Mouse (Mus musculus) lung, postnatal 36 days (tissue): ENCODE measurements around the gene Itgb3.

Experiments used
- DNase-seq: peaks from one replicate; pipeline ENCODE4 v3.0.0; 2022; ENCODE audit warnings: mixed read lengths

The Itgb3 gene

GRCm38 (mm10) chr11:104622040-104622962 is 14.5 kb downstream of the Itgb3 start:
- DNase-seq = no peak

DNA sequence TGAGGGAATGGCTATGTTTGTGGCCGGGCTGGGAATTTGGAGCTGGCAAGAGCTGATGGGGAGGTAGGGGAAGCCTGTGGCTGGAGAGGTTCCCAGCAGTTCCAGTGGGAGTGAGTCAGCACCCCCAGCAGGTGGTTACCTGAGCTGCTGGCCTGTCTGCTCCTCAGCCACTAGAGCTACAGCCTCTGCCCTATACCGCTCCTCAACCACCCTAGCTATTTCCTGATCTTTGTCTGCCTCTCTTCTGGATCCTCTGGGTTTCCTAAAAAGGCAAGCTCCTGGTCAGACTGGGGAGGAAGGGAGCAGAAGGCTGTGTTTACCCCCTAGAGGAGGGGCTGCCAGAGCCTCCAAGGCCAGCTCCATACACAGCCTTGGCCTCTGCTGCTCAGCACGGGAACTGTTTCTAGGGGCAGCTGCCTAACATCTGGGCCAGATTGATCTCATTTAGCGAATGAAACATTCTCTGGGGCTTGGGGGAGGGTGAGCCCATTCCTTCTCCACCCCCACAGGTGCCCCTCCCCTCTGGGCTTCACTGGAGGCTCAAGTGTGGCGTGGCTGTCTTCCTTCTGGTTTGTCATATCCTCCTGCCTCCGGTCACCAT is 17.1 kb downstream of the Itgb3 start:
- peak; percentile 33 for DNase-seq

DNA sequence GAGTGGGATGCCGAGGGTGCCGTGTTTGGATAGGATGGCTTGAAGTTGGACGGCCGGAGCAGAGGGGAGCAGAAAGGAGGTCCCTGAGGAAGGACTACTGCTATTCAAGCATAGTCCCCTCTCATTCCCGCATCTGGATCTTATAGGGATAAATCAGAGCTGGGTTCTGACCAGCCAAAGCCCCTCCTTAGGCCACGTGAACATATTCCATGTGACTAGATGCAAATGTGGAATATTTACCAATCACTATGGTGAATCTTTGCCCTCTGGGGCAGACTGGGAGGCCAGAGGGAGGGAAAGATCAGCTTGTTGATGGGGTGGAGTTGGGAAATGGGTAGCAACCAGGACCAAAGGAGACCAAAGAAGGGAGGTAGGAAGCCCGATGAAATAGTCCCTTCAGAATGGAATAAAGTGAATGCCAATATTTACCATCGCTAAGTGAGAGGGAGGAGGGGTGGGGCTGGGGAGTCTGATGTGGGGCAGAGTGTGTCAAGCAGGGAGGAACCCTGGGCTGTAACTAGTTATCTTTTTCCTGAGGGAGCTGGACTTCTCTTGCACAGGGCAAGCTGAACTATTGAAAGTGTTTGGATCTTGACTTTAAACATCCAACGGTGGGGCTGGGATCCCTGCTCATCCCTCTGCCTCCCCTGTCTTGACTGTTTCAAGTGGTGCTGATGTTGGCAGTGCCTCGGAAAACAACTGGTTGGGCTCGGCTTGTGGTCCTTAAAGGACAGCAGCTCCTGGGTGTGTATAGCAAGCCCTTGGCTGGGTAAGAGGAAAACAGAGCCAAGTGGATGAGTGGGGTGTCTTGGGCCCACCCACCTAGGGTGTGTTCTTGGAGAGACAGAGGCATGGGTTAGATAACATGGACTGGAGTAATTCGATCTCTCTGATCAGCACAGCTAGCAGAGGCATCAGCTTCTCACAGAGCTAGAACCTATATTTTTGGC is 17.9 kb downstream of the Itgb3 start:
- peak; percentile 62 for DNase-seq

DNA sequence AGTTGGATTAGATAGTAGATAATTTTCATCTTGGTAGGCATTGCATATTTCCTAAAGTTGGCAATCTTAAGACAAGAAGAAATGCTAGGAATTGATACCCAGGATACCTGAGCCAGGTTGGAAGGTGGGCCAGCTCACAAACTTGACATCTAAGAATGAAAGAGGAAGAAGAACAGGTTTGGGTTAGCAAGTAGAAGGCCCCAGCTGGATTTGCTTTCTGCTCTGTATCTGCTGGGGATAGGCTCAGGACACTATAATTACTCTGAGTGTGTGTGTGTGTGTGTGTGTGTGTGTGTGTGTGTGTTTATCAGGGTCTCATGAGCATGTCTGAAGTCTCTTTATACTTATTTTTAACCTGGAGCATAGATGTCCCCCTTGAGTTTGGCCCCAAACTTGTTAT is 18.8 kb downstream of the Itgb3 start:
- DNase-seq = no peak

DNA sequence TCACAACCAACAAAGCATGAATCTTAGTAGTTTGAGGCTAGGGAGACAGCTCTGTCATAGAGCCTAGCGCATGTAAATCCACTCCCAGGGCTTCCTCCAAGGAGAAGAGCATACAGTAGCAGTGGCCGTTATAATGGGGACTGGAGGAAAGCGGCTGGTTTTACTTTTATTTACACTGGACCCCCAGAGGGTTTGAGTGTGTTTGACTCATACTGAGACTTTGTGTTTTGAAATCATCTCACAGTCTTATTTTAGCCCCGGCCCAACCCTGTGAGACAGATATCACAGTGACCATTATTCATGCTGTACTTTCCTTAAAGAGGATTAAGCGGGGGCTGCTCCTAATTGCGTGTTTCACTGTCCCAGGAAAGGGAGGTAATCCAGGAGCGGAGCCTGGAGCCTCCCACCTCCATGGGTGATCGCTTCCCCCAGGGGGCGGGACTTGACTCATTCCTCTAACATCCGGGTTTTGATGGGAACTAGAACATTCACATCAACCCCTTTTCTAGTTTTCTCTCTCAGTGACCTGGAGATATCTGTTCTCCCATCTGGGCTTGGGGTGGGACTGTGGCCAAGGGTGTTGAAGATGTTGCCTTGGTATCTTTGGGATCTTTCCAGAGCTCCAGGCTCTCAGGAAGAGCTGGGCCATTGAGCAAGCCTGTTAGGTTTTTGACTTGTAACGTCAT is 20.0 kb downstream of the Itgb3 start:
- DNase-seq = peak; percentile 11

- no peak for DNase-seq
Observed at GRCm38 (mm10) chr11:104628566-104628965, 20.8 kb downstream of the Itgb3 start.

DNA sequence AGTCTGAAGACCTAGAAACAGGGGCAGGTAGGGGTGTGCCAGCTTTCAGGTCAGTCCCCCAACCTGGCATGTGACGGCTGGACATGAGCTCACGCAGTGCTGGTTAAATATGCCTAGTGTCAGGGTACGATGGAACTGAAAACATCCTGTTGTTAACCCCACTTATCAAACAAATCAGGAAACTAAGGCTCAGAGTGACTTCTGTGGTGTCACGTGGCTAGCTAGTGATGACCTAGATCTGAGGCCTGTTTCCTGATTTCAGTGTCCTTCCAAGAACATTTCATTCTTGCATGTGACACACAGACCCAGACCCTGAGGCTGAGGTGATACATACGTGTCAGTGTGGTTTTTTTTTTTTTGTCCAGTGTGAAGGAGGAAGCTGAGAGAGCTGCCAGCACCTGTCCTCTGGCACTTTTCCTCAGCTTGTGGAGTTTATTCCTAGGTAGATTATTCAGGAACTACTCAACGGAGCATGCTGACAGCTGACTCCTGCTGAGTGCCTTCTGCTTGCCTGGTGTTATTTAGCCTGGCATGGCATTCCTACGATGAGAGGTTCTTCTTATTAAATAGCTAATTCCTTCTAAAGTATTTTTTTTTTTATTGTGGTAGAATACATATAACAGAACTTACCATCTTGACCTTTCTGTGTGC is 22.5 kb downstream of the Itgb3 start:
- DNase-seq = peak; percentile 44

GRCm38 (mm10) chr11:104631306-104631705 is 23.5 kb downstream of the Itgb3 start:
- DNase-seq = peak; percentile 15

DNA sequence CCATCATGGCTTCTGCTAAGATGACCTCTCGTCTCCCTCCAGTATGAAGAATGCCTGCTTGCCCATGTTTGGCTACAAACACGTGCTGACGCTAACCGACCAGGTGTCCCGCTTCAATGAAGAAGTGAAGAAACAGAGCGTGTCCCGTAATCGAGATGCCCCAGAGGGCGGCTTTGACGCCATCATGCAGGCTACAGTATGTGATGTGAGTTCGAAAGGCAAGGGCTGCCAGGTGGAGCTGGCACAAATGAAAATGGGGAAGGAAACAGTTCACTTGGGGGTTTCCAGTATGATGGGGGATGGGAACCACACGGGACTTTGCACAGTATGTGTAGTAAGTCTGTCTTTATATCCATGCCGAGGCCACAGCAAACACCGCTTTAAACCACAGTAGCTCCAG is 29.2 kb downstream of the Itgb3 start:
- peak; percentile 47 for DNase-seq

- no peak for DNase-seq
Observed at GRCm38 (mm10) chr11:104638006-104638405, 30.2 kb downstream of the Itgb3 start.

DNA sequence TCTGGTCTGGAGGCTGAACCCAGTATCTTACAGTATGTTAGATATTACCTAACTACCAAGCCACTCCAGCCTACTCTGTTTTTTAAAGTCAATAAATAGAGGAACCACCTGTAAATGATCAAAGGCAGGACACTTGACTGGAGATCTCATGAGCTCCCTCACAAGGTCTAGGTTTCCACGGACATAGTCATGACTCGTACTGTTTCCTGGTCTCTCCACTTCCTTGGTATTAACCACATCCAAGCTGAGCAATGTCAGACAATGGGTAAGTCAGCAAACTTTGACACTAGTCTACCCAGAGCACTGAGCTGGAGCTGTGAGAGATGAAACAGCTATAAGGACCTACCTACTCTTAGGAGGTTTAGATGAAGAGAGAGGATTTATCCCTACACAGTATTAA is 31.1 kb downstream of the Itgb3 start:
- DNase-seq = no peak

- no peak for DNase-seq
Observed at GRCm38 (mm10) chr11:104639634-104640033, 31.8 kb downstream of the Itgb3 start.

DNA sequence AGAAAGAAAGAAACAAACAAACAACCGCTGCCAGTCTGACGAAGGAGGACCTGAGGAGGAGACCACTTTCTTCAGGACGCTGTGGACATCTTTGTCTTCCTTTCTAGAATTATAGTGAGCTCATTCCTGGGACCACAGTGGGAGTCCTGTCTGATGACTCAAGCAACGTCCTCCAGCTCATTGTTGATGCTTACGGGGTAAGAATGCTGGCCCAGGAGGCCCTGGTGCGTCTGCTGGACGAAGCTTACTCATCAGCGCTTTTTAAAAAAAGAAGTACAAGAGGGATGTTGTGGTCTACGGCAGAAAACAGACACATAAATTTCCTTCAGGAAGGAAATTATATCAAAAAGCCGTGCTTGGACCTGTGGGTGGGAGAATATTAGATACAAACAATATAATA is 33.1 kb downstream of the Itgb3 start:
- no peak for DNase-seq

DNA sequence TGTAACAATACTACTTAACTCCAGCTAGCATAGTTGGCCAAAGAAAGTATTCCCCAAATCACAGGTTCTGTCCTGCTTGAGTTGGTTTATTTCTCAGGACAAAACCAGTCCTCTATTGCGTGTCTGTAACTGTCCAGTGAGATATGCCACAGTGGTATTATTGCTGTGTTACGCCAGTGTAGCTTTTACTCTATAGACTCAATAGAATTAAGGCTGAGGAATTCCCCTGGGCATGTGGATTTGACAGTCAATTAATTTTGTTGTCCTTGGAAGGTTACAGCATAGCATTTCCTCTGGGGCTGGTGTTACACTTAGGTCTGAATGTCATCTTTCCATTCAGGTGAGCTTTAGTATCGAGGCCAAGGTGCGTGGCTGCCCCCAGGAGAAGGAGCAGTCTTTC is 35.4 kb downstream of the Itgb3 start:
- no peak for DNase-seq

DNA sequence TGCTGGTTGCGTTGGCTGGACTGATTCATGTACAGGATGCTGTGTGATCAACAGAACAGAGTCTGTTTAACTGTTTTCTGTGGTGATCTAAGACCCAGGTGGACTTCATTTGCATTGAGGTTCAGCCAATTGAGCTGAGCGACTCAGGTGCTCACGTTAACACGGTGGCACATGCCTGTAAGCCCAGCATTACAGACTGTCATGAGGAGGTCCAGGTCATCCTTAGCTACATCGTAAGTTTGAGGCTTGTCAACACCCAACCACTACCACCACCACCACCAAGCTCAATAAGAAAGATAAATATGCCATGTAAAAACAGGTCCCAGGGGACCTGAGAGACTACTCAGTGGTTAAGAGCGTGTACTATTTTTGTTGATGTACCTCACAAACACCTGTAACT is 37.6 kb downstream of the Itgb3 start:
- DNase-seq = no peak

- no peak for DNase-seq
Observed at GRCm38 (mm10) chr11:104646173-104646572, 38.4 kb downstream of the Itgb3 start.

GRCm38 (mm10) chr11:104646611-104647010 is 38.8 kb downstream of the Itgb3 start:
- no peak for DNase-seq

- peak; percentile 30 for DNase-seq
Observed at GRCm38 (mm10) chr11:104647188-104647867, 39.5 kb downstream of the Itgb3 start.

DNA sequence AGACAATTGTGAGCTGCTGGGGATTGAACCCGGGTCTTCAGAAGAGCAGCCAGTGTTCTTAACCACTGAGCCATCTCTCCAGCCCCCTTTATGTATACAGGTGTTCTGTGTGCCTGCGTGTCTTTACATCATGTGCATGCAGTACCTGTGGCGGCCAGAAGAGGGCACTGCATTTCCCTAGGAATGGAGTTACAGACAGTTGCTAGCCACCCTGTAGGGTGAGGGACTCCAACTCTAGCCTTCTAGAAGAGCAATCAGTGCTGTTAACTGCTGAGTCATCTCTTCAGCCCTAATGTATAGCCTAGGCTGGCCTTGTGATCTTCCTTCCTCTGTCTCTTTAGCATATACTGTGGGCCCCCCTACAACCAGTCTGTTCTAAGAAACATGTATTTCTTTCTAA is 40.8 kb downstream of the Itgb3 start:
- DNase-seq = peak; percentile 64

- no peak for DNase-seq
Observed at GRCm38 (mm10) chr11:104660599-104660998, 52.8 kb downstream of the Itgb3 start.

GRCm38 (mm10) chr11:104661106-104661505 is 53.3 kb downstream of the Itgb3 start:
- DNase-seq = no peak
